Mouse (Mus musculus) heart, adult 18-20 months (tissue): ENCODE data around the gene Rffl. TPM values are rescaled to one million over a fixed set of nuclear protein-coding genes. Genes with fewer than 3 reads are reported as not detected.
A peak's percentile ranks its signal among the peaks of the same experiment; 100 is the strongest.
"Not testable (repeated sequence)": the region's sequence is repeated elsewhere in the genome, so short reads cannot be mapped to it uniquely, and the experiment has no call there.

Experiments
- DNase-seq, 2 experiments: peaks; one replicate each; pipeline ENCODE4 v3.0.0; 2021 to 2022; ENCODE audit warnings: mixed read lengths in 1 of 2
- total RNA-seq, 2 experiments: library from RNA; stranded (reverse); gene quantifications; 2 replicates each; pipeline ENCODE4 v1.2.3; 2021

The Rffl gene
- total RNA-seq, 2 experiments from 2014 or later, result 3.5 to 3.6 TPM

DNA sequence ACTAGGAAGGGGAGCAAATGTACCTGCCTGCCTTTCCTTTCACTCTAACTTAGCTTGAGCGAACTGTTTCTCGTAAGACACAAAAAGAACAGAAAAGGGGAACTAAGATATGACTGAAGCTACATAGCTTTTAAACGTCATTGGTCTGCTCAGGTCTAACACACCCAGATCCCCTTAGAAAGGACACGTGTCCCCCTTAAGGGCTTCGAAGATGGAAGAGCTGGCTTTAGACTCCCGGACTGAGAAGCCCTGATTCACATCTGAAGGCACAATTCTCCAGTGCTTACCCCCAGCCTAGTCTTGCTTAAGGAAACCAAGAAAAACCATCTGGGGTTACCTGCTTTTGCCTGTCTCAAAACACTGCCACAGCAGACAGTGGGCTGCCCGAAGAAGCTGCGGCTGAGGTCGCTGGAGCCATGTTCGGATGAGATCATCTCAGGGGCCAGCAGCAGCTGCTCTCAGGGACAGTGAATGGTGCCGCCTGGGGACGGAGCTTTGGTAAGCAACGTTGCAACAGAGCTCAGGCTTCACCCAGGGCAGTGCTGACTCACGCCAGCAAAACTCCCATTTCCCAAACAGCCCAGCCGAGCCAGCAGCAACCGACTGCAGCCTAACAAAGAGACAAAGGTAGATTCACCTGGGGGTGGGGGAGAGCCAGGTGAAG lies 25.5 kb downstream of the Rffl start:
- peak; percentile 70 to 83 for DNase-seq

DNA sequence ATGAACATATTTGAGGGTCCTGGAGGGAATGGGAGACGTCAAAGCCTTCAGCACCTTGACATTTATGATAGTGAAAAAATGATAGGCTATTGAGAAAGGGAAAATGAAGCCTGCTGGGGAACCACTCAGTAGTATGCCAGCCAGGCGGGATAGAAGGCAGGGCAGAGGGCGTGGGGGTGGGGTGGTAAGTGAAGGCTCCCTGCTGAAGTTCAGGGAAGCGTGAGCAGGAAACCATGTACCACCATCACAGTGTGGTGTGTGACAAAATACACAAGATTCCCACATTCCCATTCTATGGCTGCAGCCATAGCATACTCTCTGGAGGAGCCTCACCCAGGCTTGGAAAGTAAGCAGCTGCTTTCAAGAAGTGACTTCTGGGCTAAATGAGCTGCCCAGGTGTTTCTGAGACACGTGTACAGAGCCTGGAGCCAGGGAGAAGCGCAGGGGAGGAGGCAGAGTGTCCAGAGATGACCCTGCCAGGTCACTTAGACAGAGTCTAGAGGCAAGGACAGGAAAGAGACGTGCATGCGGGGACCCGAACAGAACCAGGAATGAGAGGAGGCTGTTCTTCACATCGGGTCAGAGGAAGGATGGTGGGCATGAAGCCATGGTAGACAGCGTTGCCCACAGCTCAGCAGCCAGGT lies 26.1 kb downstream of the Rffl start:
- no peak for DNase-seq

DNA sequence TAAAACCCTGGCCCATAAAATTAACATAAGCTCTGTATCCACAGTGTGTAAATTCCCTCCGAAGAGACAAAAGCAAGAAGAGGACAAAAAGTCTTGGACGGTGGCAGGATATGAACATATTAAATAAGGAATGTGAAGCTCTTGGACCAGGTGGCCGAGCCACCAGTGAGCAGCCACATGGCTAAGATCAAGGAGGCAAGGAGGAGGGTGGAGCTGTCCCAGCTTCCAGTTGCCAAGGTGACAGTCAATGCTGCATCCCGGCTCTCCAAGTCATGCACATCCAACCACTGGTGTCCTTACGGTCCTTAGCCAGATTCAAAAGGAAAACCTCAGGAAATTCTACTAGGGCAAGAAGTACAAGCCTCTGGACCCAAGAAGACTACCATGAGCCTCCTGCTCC lies 32.5 kb downstream of the Rffl start:
- DNase-seq, result no peak

DNA sequence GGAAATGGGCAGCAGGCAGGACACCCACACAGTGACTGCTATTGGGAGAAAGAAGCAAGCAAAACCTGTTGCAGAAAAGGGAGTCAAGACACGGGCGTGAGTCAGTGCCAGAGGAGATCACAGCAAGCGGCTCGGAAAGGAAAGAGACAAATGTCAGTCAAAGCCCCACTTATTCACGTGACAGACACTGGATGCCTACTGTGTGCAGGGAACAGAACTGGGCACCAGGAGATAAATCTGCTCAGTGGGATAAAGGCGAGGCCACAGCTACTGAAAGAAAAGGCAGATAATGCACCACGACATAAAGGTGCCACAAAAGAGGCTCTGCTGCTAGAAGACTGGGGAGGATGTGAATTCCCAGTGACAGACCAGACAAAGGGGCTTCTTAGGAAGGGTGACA lies 33.2 kb downstream of the Rffl start:
- no peak for DNase-seq

DNA sequence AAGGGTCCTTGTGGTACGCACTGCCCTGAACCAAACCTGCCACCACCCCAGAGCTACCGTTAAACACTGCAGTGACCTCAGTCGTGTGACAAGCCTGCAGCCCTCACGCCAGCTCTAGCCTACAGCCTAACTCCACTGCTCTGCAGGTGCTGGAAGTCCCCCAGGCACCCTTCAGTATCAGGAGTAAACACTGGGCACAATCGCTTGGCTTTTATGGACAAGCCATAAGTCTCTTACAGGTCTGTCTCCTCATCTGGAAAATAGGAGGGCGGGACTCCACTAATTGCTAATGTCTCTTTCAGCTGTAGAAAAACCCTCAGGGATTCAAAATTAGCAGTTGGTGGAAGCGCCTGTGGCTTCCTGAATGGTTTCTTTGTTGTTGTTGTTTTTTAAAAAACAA lies 33.8 kb downstream of the Rffl start:
- DNase-seq, result peak in 1 of 2 experiments; percentile 39

DNA sequence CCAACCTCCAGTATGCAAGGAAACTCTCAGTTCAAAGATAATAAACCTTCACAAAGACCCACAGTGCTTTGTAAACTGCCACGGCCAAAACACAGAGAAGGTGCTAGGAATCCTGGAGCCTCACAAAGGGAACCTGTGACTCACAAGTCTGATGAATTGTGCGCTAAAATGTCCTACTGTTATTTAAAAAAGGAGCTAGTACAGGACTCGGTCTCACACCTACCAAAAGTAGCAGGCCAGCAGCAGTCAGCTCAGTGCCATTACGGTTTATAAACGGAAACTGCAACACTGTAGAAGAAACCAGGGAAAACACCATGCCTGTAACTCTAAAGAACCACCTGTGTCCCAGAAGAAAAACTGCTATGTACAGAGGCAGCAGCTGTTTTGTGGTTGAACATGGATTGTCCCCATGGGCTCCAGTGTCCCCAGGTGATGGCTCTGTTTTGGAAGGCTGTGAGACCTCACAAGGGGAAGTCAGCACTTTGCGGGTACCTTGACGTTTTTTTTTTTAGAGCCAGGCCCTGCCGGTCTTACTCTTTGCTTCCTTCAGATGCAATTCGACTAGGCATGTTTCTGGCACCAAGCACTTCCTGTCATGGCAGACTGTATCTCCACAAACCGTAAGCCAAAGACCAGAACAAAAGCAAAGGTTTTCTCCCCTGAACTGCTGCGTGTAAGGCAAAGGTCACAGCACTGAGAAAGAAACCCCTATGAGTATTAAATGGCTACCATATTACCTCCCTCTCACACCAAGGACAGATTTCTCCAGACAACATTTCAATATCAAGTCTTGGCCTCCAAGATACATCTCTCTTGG lies 35.2 kb downstream of the Rffl start:
- no peak for DNase-seq

DNA sequence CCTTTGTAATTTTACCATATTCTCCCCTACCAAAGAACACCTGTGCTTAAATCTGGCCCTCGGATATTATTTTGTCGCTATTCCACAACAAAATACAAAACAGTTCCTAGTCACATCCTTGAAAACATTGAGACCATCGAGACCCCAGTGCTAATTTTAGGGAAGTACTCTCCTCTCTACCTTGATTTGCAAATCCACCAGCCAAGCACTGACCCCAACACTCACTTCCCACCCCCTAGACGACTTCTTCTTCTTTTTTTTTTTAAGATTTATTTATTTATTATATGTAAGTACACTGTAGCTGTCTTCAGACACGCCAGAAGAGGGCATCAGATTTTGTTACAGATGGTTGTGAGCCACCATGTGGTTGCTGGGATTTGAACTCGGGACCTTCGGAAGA lies 36.7 kb downstream of the Rffl start:
- DNase-seq, result not testable (repeated sequence)

DNA sequence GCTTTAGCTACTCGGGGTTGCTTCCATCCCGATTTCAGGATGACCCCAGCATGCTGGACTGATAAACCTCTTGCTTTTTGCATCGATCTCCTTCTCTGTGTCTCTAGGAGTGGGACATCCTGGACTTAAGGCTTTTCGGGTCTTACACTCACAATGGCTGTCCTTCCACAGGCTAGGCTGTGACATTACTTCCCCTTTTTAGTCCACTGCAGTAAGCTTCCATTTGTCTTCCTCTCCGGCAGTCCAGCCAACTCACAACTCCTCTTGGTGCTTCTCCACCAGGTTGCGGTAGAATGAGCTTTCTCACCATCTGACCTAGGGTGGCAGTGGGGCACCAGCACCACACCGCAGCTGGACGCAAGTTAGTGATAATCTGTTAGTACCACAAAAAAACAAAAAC lies 37.1 kb downstream of the Rffl start:
- no peak for DNase-seq

DNA sequence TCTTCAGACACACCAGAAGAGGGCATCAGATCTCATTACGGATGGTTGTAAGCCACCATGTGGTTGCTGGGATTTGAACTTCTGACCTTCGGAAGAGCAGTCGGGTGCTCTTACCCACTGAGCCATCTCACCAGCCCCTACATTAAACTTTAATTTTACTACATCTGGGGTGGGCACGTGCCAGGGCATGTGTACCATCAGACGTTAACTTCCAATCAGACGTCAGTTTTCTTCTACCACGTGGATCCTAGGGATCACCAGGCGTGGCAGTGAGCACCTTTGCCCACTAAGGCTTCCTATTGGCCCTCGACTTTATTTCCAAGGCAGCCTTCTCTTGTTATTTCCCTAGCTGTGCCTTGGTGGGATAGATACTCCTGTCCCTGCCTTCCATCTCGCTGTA lies 38.6 kb downstream of the Rffl start:
- DNase-seq, result not testable (repeated sequence)

DNA sequence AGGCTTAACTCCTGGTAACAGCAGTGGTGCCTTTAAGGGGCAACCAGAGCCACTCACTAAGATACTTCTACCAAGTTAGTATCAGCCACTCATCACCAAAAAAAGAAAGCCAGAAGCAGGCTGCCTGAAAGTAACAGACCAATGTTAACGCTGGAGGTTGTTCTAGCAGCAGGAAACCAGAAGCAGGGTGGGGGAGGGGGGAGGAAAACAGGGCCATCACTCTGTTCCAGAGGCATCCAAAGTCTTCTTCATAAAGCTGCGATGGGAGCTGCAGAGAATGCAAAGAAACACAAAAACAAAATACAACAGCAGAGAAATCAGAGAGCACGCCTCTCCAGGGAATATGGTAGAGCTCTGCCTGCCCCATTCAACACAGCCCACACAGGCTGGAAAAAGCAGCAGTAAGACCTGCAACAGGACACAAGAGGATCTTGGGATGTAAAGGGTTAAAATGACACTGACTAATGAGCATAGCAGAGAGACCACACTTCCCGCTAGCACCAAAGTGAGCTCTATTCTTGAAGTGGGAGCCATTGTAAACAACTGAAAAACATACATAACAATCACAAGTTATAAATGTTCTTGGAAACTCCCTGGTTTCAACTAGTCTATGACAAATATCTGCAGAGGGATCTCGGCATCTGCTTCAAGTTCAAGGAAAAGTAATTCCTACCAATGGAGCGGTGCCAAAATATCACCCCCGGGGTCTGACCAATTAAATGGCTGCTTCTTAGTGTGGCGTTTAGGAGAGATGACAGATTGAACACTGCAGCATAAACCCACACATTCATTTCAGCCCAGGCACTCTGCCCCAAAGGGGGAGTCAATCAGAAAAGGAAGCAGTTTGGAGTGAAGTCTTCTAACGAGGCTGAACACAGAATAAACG lies 39.8 kb downstream of the Rffl start:
- no peak for DNase-seq

DNA sequence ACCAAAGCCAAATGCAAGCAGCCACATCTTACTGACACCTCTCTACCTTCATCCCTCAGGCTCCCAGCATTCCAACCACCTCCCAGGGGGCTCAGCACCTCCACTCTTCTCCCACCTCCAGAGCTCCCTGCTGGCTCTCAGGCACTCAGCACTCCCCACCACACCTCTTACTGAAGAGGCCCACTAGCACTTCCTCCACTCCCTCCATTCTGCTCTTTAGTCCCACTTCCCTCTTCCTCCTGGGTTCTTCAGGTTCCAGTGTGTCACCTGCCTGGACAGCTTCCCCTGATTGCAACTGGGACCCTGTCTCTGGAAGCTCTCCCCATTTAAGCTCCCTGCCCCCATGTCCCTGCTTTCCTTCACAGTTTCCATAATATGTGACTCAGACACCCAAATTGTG lies 44.2 kb downstream of the Rffl start:
- no peak for DNase-seq

DNA sequence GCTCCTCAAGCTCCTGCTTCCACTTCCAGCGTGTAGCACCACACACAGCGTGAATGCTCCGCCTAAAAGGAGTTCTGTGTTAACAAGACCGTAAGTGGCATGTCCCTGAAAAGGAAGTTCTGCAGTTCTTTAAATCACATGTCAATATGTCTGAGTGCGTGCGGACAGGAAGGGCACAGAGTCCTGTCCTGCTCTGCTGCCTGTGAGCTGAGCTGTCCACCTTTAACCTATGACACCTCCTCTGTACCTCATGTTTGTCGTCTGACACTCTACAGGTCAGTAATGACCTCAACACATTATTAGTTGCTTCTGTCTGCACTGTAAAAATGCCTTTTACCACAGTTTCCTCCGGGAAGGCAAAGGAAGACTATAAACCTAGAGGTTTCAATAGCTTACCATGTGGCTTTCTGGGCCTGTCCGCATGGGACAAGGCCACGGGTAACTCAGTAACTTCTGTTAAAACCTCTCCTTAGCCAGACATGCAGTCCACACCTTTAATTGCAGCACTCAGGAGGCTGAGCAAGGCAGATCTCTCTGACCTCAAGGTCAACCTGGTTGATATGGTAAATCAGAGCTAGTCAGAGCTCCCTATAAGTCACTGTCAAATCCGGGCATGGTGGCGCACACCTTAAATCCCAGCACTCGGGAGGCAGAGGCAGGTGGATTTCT lies 50.1 kb downstream of the Rffl start:
- no peak for DNase-seq

DNA sequence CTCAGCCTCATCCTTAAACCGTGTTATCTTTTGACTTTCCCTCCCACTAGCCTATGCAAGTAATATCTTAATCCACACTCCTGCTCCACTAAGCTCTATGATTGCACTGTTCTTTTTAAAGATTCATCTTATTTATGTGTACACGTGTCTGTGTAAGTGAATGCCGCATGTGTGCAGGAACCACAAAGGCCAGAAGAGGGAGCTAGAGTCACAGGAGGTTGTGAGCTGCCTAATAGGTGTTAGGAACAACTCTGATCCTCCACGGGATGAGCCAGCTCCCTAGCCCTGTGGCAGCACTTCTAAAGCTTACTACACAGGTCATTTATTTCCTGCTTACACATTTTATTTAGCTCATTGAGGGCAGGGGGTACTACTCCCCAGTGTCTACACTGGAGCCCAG lies 51.7 kb downstream of the Rffl start:
- DNase-seq, result peak; percentile 49 to 73

DNA sequence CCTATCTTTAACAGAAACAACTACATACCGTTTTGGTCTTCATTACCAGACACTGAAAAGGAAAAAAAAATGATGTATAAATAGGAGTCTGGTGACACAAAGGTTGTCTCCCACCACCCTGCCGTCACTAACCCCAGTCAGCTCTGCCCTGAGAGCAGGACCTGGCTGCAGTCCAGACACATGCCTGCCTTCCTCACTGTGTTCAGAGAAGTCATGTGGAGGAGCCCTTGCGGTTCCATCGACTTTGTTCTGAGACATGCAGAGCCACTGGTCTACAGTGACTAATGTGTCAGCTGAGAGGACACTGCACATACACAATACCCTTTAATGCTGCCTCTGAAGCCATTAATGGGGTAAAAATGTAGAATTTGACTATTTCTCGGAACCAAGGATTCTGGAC lies 62.5 kb downstream of the Rffl start:
- peak; percentile 19 to 31 for DNase-seq

DNA sequence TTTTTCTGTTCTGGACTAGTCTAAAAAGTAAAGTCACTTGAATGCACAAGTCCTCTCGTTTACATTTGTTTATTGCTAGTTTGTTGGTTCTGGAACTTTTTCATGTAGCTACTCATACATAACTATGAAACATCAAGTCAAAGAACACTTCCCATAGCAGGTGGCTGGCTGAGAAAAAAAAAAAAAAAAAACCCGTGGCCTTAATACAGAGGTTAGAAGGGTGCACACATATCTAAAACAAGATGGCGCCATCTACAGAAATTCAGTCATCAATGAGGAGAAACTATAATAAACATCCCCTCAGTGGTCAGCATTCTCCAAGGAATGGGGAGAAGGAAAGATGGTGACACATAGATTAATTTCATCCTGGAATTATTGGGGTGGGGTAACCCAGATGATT lies 63.6 kb downstream of the Rffl start:
- no peak for DNase-seq

DNA sequence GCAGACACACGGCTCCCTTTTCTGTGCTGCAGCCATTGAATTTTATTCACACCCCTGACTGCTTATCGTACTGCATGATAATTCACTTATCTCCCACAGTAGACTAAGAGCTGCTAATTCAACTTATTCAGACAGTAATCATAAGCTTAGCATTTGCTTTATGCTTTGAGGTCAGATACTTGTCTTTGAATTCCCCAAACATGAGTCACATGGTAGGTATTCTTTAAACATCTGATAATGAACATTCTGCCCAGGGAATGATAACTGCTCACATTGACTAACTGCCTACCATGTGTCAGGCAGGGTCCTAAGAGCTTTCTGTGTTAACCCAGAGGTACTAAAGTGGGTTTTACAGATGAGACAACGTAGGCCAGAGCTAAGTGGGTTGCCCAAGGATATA lies 64.4 kb downstream of the Rffl start:
- DNase-seq, result no peak

DNA sequence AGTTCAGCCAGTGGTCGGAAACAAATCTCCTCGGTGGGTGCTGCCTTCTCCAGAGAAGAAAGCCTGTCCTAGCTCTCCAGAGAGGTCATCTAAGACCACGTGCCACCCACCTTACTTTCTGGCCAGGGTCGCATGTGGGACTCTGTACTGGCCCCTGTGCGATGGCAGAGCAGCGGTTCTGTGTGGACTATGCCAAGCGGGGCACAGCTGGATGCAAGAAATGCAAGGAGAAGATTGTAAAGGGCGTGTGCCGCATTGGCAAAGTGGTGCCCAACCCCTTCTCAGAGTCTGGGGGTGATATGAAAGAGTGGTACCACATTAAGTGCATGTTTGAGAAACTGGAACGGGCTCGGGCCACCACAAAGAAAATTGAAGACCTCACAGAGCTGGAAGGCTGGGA lies 87.6 kb downstream of the Rffl start:
- no peak for DNase-seq

DNA sequence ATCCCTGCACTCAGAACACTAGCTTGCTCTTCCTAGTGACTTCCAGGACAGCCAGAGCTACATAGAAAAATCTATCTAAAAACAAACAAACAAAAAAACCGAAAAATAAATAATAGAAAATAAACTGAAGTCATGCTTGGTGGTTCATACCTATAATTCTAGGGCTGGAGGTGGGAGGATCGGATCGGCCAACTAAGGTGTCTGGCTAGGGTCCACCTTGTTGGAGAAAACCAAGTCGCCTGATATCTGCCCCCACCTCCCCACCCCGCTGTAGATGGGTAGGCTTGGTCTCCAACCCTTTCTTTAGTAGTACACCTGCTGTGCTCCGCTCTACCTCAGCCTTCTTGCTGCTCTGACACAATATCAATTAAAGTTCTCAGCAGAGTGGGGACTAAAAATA lies 88.8 kb downstream of the Rffl start:
- DNase-seq, result no peak

DNA sequence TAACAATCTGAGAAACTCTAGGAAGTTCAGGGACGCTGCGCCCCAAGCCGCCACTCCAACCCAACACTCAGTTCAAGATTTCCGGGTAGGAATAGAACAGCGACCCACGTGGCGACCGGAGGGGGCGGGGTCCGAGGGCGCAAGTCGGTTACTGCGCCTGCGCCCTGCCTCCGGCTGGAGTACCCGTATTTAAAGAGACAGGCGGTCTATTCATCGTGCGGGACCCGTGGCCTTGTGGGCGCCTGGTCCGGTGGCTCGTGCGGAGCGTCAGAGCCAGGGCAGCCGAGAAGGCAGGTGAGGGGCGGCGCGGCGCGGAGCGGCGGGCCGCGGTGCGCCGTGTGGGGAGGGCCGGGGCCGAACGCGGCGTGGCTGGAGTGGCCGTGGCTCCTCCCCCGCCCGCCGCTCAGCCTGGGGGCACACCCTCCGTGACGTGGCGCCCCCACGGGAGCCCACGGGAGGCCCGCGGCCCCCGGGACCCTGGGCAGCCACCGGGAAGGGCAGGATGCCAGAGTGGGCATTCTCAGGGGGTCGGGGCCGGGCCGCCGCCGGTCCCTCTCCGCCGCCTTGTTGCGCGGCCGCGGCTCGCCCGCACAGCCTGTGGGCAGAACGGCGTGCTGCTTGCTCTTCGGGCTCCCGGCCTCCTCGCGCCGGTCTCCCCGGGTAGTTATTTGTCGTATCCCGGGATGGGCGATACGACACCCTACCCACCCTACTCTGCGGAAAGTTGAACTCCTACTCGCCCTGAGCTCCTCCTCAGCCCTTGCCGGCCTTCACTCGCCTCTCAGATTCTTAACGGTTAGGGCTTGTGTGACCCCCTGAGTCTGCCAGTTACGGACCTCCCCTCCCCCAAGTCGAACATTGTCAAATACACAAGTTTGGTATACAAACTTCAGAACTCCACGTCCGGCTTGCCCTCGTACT lies 89.8 kb downstream of the Rffl start, which contains the start of gene Lig3:
Gene Lig3, plus strand, starts transcription at position 126 of the 921 bp plus-strand sequence.
- peak; percentile 95 to 96 for DNase-seq

DNA sequence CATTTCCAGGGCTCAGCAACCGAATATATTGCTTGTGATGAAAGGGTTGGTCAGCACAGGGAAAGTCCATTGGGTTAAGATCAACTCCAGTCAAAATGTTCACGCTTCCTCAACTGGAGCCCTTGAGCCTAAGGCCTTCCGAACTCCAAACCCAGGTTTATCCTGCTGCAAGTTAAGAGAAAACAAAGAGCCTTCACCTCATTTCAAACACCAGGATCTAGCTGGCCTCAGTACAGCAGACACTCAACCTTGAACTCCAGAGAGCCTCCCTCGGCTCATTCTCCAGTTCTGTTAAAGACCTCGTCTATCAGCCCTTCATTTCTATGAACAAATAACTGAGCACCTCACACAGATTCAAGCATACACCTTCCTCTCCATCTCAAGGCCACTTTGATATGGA lies 90.9 kb downstream of the Rffl start:
- no peak for DNase-seq
